Mouse (Mus musculus) limb, embryonic 10.5 days (tissue): Measurements from ENCODE around the gene Olfr56. TPM values are rescaled to one million over a fixed set of nuclear protein-coding genes. Genes with fewer than 3 reads are reported as not detected.
A peak's percentile ranks its signal among the peaks of the same experiment; 100 is the strongest.

Source experiments
- DNase-seq: peaks from one replicate; pipeline ENCODE4 v3.0.0-alpha.2; 2017; ENCODE audit warnings: low spot score
- H3K27ac ChIP-seq: fragments of 300-500 bp; sonication (generic); 2 replicates; pipeline ENCODE4 v1.5.1; 2016; ENCODE audit warnings: mild to moderate bottlenecking
- H3K27me3 ChIP-seq: fragments of 300-500 bp; sonication (generic); 2 replicates; pipeline ENCODE4 v1.6.1; 2016; ENCODE audit warnings: low read depth, mild to moderate bottlenecking; ENCODE audit not compliant: poor library complexity, severe bottlenecking
- H3K36me3 ChIP-seq: fragments of 300-500 bp; sonication (generic); 2 replicates; pipeline ENCODE4 v1.6.1; 2016; ENCODE audit warnings: mild to moderate bottlenecking, moderate library complexity
- H3K4me1 ChIP-seq: fragments of 300-500 bp; sonication (generic); 2 replicates; pipeline ENCODE4 v1.6.1; 2016
- H3K4me3 ChIP-seq: fragments of 300-500 bp; sonication (generic); 2 replicates; pipeline ENCODE4 v1.5.1; 2016; ENCODE audit warnings: mild to moderate bottlenecking, moderate library complexity
- H3K9me3 ChIP-seq: fragments of 300-500 bp; sonication (generic); replicated peaks from 2 replicates; pipeline ENCODE4 v1.6.1; 2016; ENCODE audit warnings: mild to moderate bottlenecking
- WGBS: fragments of 180-500 bp; shearing (Covaris S2); methylation state at CpG from one replicate; pipeline ENCODE4 v1.1.7; 2016; 5-methylcytosine and 5-hydroxymethylcytosine counted together
- polyA plus RNA-seq: library from polyadenylated mRNA; unstranded; fragments of >200 nt; fragmentation: Nextera tagmentation; extraction: Ambion mirVana; gene quantifications from 2 replicates; pipeline ENCODE4 v1.2.1, GENCODE M21; 2016

Gene Olfr56
- polyA plus RNA-seq, 1 experiment from 2014 or later: not detected

- no peaks in the 10 kb centered on the region for H3K9me3 ChIP-seq
- H3K36me3 ChIP-seq: no peaks in the 10 kb centered on the region
- 94% methylated on average over 3 of the region's 3 CpGs for WGBS
- H3K27me3 ChIP-seq: no peaks in the 10 kb centered on the region
- H3K4me1 ChIP-seq: peaks cover 5% of the 10 kb centered on the region
- H3K27ac ChIP-seq: no peak overlapping the region
- no peak for DNase-seq
- no peak overlapping the region for H3K4me3 ChIP-seq
Measured at GRCm38 (mm10) chr11:49089735-49090507, 111.2 kb downstream of the Olfr56 start.

DNA sequence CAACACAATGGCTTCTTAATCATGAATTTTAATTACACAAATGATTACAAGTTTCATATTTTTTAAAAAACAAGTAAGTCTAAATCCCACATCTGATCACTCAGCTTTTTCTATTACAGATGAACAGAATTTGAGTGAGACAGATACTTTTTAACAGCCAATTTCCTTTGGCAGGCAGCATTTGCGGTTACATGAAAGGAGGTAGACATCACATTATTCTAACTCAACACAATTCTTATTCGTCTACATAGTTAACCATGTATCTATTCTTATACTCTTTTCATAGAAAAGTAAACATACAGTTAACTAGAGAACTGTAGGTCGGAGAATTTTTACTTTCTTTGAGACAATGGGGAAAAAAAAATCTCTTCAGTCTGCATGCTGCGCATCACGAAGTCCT lies 111.9 kb downstream of the Olfr56 start:
- Histone ChIP-seq H3K9me3 (no peaks in the 10 kb centered on the region), H3K4me1 (peaks cover 5% of the 10 kb centered on the region), H3K36me3 (no peaks in the 10 kb centered on the region), H3K4me3 (no peak overlapping the region), H3K27me3 (no peaks in the 10 kb centered on the region), H3K27ac (no peak overlapping the region)
- WGBS: 91% methylated on average over 5 of the region's 5 CpGs
- DNase-seq: no peak

DNA sequence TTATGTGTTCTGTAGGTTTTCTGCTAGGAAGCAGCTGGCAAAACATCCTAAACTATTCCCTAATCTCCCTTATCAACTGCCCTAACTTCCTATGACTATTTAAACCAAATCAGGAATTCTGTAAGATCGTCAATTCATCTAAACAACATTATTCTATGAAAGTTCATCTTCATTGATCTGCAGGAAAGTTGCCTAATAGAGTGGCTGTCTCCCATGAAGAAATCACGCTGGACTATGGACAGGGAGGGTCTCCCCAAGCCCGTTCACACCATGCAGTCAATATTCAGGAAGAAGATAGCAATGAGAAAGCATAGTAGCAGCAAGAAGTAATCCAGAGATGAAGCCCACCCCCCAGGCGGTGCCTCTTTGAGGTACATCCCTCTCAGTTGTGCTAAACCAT lies 112.5 kb downstream of the Olfr56 start:
- H3K36me3 ChIP-seq: no peaks in the 10 kb centered on the region
- DNase-seq: no peak
- 83% methylated on average over 4 of the region's 4 CpGs for WGBS
- peaks cover 5% of the 10 kb centered on the region for H3K4me1 ChIP-seq
- H3K4me3 ChIP-seq: no peak overlapping the region
- H3K27ac ChIP-seq: no peak overlapping the region
- no peaks in the 10 kb centered on the region for H3K9me3 ChIP-seq
- H3K27me3 ChIP-seq: no peaks in the 10 kb centered on the region

- Histone ChIP-seq H3K9me3 (no peaks in the 10 kb centered on the region), H3K36me3 (no peaks in the 10 kb centered on the region)
- WGBS: 87% methylated on average over 1 of the region's 1 CpGs
Measured at GRCm38 (mm10) chr11:49092053-49092586, 113.4 kb downstream of the Olfr56 start.

GRCm38 (mm10) chr11:49092786-49093185 lies 114.1 kb downstream of the Olfr56 start:
- WGBS: 87% methylated on average over 2 of the region's 2 CpGs
- DNase-seq: no peak
- H3K4me3 ChIP-seq: no peak overlapping the region

More at GRCm38 (mm10) chr11:49092053-49092586, 113.4 kb downstream of the Olfr56 start:
- H3K27ac ChIP-seq: no peak overlapping the region
- H3K27me3 ChIP-seq: no peaks in the 10 kb centered on the region
- no peak overlapping the region for H3K4me3 ChIP-seq
- H3K4me1 ChIP-seq: peaks cover 5% of the 10 kb centered on the region
- DNase-seq: no peak

GRCm38 (mm10) chr11:49093861-49094660 lies 115.4 kb downstream of the Olfr56 start:
- no peak for DNase-seq
- WGBS: 91% methylated on average over 6 of the region's 6 CpGs
- H3K9me3 ChIP-seq: no peaks in the 10 kb centered on the region
- no peaks in the 10 kb centered on the region for H3K4me1 ChIP-seq
- H3K27me3 ChIP-seq: no peaks in the 10 kb centered on the region
- no peaks in the 10 kb centered on the region for H3K36me3 ChIP-seq
- no peak overlapping the region for H3K27ac ChIP-seq
- no peak overlapping the region for H3K4me3 ChIP-seq

More at GRCm38 (mm10) chr11:49092786-49093185, 114.1 kb downstream of the Olfr56 start:
- no peak overlapping the region for H3K27ac ChIP-seq
- no peaks in the 10 kb centered on the region for H3K36me3 ChIP-seq
- no peaks in the 10 kb centered on the region for H3K9me3 ChIP-seq
- H3K4me1 ChIP-seq: peaks cover 5% of the 10 kb centered on the region
- no peaks in the 10 kb centered on the region for H3K27me3 ChIP-seq

DNA sequence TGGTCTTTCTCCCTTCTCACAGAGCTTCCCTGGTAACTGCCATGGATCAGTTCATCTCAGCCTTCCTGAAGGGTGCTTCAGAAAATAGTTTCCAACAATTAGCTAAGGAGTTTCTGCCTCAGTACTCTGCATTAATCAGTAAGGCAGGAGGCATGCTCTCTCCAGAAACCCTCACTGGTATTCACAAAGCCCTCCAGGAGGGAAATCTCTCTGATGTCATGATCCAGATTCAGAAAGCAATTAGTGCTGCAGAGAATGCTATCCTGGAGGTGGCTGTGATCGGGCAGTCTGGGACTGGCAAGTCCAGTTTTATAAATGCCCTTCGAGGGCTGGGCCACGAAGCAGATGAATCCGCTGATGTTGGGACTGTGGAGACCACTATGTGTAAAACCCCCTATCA lies 116.7 kb downstream of the Olfr56 start:
- Histone ChIP-seq H3K4me3 (no peak overlapping the region), H3K36me3 (no peaks in the 10 kb centered on the region), H3K9me3 (no peaks in the 10 kb centered on the region), H3K27me3 (no peaks in the 10 kb centered on the region), H3K4me1 (no peaks in the 10 kb centered on the region), H3K27ac (no peak overlapping the region)
- 95% methylated on average over 4 of the region's 4 CpGs for WGBS
- DNase-seq: no peak

DNA sequence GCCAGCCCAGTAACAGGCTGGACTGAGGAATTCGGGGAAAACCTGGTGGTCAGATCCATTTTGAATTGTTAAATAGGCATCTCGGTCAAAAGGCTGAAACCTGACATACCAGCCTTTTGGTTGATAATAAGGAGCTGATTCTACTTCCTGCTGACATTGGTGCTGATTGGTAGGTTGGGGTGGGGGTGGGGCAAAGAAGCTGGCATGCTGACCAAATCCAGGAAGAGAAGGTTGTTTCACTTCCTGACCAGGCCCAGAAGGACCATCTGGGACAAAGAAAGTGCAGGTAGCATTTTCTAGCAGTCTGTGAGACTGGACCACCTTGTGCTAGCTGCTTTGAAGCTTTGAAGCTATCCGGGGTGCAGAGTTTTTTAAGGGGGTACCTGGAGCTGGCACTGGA lies 121.7 kb downstream of the Olfr56 start:
- Histone ChIP-seq H3K36me3 (no peaks in the 10 kb centered on the region), H3K9me3 (no peaks in the 10 kb centered on the region), H3K27ac (no peak overlapping the region), H3K4me3 (no peak overlapping the region), H3K4me1 (peaks cover 9% of the 10 kb centered on the region; the same call in 1 of the 2 replicates), H3K27me3 (no peaks in the 10 kb centered on the region)
- 89% methylated on average over 3 of the region's 3 CpGs for WGBS
- DNase-seq: no peak

DNA sequence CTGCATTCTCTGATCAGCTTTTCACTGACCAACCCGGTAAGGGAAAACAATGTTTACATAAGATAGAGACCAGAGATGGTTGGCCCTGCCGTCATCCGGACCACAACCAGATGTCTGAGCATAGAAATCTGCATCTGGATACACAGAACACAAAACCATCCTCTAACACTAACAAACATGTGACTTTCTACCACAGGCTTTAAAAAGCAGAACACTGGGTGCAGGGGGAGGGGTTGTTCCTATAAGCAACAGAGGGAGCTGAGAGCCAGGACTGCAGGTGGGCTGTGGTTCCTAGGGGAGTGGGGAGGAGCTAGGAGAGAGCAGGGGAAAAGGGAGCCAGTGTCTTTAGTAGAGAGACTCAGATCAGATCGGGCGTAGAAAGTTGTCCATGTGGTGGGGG lies 122.8 kb downstream of the Olfr56 start:
- H3K27me3 ChIP-seq: no peaks in the 10 kb centered on the region
- no peak overlapping the region for H3K27ac ChIP-seq
- H3K4me1 ChIP-seq: peaks cover 9% of the 10 kb centered on the region; the same call in 1 of the 2 replicates
- DNase-seq: no peak
- WGBS: 62% methylated on average over 5 of the region's 5 CpGs
- no peaks in the 10 kb centered on the region for H3K9me3 ChIP-seq
- H3K36me3 ChIP-seq: no peaks in the 10 kb centered on the region
- H3K4me3 ChIP-seq: no peak overlapping the region

DNA sequence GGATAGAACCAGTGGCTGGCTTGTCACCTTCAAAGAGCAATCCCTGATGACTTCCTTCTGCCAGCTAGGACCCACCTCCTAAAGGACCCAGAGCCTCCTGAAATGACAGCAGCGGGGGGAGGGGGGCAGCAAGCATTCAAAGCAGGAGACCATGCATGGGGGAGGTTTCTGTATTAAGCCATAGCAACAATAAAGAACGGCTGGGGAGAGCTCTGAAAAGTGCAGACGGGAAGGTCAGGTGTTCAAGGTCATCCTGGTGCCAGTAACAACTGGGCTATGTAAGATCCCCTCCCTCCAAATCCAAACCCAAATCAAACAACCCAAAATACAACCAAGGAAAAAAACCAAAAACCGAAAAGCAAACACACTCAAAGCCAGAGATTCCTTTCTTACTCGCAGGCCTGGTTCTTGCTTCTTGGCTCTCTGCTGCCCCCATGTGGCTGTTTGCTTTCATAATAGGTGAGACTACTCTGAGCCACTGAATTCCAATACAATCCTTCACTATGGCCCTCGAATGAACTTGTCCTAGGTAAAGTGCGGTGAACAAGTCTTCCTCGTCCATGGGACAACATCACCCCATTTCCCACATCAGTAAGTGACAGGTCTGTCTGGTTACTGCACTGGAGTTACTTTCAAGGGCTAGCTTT lies 124.5 kb downstream of the Olfr56 start:
- no peak overlapping the region for H3K4me3 ChIP-seq
- peak; percentile 92 for DNase-seq
- WGBS: 18% methylated on average over 8 of the region's 8 CpGs

GRCm38 (mm10) chr11:49105752-49106151 lies 127.1 kb downstream of the Olfr56 start:
- no peak overlapping the region for H3K27ac ChIP-seq
- H3K4me3 ChIP-seq: no peak overlapping the region
- no peaks in the 10 kb centered on the region for H3K27me3 ChIP-seq
- H3K9me3 ChIP-seq: no peaks in the 10 kb centered on the region
- 55% methylated on average over 1 of the region's 1 CpGs for WGBS
- H3K4me1 ChIP-seq: peaks cover 9% of the 10 kb centered on the region; the same call in 1 of the 2 replicates
- no peak for DNase-seq
- H3K36me3 ChIP-seq: no peaks in the 10 kb centered on the region

More for the DNA sequence above, 124.5 kb downstream of the Olfr56 start:
- no peak overlapping the region for H3K27ac ChIP-seq
- no peaks in the 10 kb centered on the region for H3K9me3 ChIP-seq
- H3K4me1 ChIP-seq: peaks cover 9% of the 10 kb centered on the region; the same call in 1 of the 2 replicates
- no peaks in the 10 kb centered on the region for H3K36me3 ChIP-seq
- H3K27me3 ChIP-seq: no peaks in the 10 kb centered on the region

GRCm38 (mm10) chr11:49107650-49108537 lies 129.2 kb downstream of the Olfr56 start:
- no peaks in the 10 kb centered on the region for H3K9me3 ChIP-seq
- H3K4me3 ChIP-seq: no peak overlapping the region
- no peaks in the 10 kb centered on the region for H3K27me3 ChIP-seq
- DNase-seq: no peak
- H3K4me1 ChIP-seq: peaks cover 8% of the 10 kb centered on the region; the same call in 1 of the 2 replicates
- H3K36me3 ChIP-seq: no peaks in the 10 kb centered on the region
- 61% methylated on average over 10 of the region's 10 CpGs for WGBS
- no peak overlapping the region for H3K27ac ChIP-seq
